Mouse (Mus musculus): ENCODE measurements around the gene Gm3285. TPM values are rescaled to one million over a fixed set of nuclear protein-coding genes. Genes with fewer than 3 reads are reported as not detected.

Gene Gm3285
- total RNA-seq (2021), result not detected

- no peak for DNase-seq (ENCODE audit: extremely low spot score in 1 of 2, low spot score in 2 of 2)
- intact Hi-C loops (cut with DNase I), result no loop called here
Observed at GRCm38 (mm10) chr10:77861675-77862074, at the start of gene Gm3285. Gm3285 (plus strand) TSS chr10:77861975.

DNA sequence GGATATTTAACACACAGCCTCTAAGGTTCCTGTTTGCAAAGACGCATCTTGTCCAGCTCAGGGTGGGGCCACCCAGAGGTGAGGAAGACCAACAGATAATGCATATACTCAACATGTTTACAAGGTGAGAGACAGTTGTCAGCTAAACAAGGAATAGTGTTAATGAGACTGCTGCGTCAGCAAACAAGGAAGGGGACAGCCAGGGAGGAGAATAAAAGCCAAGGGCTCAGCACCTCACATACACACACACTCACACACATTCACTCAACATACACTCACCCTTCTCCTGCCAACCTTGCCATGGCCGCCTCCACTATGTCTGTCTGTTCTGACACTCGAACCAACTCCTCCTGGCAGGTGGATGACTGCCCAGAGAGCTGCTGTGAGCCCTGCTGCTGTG, 47.4 kb upstream of the Gm3285 start, which contains the start of gene Gm2696:
Gene Gm2696, plus strand, starts transcription at position 301 of the 400 bp plus-strand sequence.
- intact Hi-C loops (cut with DNase I), result no loop called here
- DNase-seq (ENCODE audit: extremely low spot score in 1 of 2, low spot score in 2 of 2), result no peak

GRCm38 (mm10) chr10:77815514-77815913, 46.3 kb upstream of the Gm3285 start:
- DNase-seq (ENCODE audit: extremely low spot score in 1 of 2, low spot score in 2 of 2), result no peak
- intact Hi-C loops (cut with DNase I), result no loop called here

GRCm38 (mm10) chr10:77818523-77818922, 43.3 kb upstream of the Gm3285 start:
- no peak for DNase-seq (ENCODE audit: extremely low spot score in 1 of 2, low spot score in 2 of 2)
- intact Hi-C loops (cut with DNase I), result no loop called here

DNA sequence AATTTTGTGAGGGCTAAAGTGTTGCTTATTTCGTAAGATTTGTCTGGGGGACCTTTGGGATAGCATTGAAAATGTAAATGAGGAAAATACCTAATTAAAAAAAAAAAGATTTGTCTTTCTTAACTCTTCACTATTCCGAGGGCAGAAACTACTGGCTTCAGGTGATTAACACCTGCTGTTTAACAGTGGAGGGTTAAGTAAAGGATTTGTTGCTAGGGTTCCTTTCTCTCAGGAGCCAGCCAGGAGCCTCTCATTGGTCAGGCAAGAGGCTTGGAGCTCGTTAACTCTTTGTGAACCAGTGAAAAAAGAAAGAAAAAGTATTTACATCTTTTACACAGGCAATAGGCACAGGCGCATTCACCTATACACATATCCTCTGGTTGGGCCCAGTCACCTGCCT, 42.6 kb upstream of the Gm3285 start:
- intact Hi-C loops (cut with DNase I), result no loop called here
- DNase-seq (ENCODE audit: extremely low spot score in 1 of 2, low spot score in 2 of 2), result no peak

DNA sequence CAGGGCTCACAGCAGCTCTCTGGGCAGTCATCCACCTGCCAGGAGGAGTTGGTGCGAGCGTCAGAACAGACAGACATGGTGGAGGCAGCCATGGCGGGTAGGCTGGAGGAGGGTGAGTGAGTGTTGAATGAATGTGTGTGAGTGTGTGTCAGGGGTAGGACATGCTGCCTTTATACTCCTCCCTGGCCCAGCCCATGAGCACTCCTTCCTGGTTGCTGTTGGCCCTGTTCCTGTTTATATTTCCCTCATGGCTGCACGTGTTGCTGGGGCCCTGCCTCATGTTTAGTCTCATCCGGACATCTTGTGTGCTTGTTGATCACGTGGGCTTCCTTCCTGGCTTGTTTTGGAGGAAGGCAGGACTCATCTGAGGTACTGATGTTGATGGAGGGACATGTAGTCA, 34.8 kb upstream of the Gm3285 start, which contains the start of gene Krtap10-4:
Gene Krtap10-4, minus strand, starts transcription at position 145 of the 400 bp plus-strand sequence.
- intact Hi-C loops (cut with DNase I), result no loop called here
- DNase-seq (ENCODE audit: extremely low spot score in 1 of 2, low spot score in 2 of 2), result no peak

- DNase-seq (ENCODE audit: extremely low spot score in 1 of 2, low spot score in 2 of 2), result no peak
- intact Hi-C loops (cut with DNase I), result no loop called here
Observed at GRCm38 (mm10) chr10:77835647-77836046, 26.1 kb upstream of the Gm3285 start, which contains the start of gene Krtap10-10. Krtap10-10 (plus strand) TSS chr10:77835947.

- DNase-seq (ENCODE audit: extremely low spot score in 1 of 2, low spot score in 2 of 2), result no peak
- intact Hi-C loops (cut with DNase I), result no loop called here
Observed at GRCm38 (mm10) chr10:77839006-77839405, 22.8 kb upstream of the Gm3285 start.

DNA sequence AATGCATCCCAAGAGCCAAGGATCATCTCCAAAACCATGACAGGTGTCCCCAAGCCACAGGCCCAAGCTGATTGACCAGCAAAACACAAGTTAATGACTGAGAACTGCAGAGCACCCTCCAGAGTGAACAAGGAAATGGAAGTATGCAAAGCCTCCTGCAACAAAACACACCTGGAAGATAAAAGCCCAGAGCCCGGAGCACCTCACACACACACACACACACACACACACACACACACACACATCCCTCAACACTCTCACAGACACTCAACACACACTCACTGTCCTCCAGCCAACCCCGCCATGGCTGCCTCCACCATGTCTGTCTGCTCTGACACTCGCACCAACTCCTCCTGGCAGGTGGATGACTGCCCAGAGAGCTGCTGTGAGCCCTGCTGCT, 15.3 kb upstream of the Gm3285 start, which contains the start of gene Gm36176:
Gene Gm36176, plus strand, starts transcription at position 301 of the 400 bp plus-strand sequence.
- intact Hi-C loops (cut with DNase I), result no loop called here

GRCm38 (mm10) chr10:77846961-77847360, 14.8 kb upstream of the Gm3285 start:
- DNase-seq (ENCODE audit: extremely low spot score in 1 of 2, low spot score in 2 of 2), result no peak
- intact Hi-C loops (cut with DNase I), result no loop called here

More for the DNA sequence above, 15.3 kb upstream of the Gm3285 start, which contains the start of gene Gm36176:
- DNase-seq (ENCODE audit: extremely low spot score in 1 of 2, low spot score in 2 of 2), result no peak

DNA sequence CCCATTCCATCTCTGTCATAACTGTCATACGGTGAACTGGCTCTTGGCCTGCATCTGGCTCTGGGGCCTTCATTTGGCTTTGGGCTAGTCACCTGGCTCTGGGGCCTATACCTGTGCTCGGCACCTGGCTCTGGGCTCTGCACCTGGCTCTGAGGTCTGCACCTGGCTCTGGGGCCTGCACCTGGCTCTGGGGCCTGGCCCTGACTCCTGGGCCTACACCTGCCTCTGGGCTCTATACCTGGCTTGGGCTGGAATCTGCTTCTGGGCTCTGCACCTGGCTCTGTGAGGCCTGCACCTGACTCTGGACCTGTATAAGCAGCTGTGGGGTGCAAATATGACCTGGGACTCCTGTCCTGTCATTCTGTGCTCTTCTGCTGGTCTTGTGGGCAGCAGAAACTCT, 14.2 kb upstream of the Gm3285 start:
- intact Hi-C loops (cut with DNase I), result no loop called here
- no peak for DNase-seq (ENCODE audit: extremely low spot score in 1 of 2, low spot score in 2 of 2)

GRCm38 (mm10) chr10:77852559-77852958, 9.2 kb upstream of the Gm3285 start, which contains the start of gene Gm10318:
Gm10318 (plus strand) TSS chr10:77852859.
- no peak for DNase-seq (ENCODE audit: extremely low spot score in 1 of 2, low spot score in 2 of 2)
- intact Hi-C loops (cut with DNase I), result no loop called here

DNA sequence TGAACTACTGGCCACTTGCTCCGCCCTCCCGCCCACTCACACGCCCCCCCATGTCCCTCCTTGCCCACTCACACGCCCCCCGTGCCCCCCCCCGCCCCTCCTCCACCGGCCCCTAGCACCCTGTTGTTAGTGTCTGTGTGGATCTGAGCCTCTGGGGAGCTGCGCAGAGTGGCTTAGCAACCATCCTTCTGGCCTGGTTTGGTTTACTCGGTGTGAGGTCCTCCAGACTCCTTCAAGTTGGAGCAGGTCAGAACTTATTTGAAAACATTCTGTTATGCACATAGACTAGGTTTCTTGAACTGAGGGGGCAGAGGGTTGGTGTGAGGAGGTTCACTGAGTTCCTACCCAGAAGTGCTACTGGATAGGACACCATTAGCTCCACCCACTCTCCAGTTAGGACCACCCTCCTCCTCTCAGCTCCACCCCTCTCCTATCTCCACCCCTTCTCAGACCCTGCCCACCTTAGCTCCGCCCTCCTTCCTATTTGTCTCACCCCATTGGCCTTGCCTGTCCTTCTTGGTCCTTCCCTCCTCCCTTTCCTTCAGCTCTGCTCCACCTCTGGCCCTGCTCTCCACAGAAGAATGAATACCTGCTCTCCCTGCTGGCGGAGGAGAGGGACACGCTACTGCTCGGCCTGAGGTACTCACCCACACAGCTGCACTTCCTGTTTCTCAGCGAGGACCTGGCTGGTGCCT, 2.4 kb downstream of the Gm3285 start:
- DNase-seq (ENCODE audit: extremely low spot score in 1 of 2, low spot score in 2 of 2), result no peak
- intact Hi-C loops (cut with DNase I), result no loop called here

DNA sequence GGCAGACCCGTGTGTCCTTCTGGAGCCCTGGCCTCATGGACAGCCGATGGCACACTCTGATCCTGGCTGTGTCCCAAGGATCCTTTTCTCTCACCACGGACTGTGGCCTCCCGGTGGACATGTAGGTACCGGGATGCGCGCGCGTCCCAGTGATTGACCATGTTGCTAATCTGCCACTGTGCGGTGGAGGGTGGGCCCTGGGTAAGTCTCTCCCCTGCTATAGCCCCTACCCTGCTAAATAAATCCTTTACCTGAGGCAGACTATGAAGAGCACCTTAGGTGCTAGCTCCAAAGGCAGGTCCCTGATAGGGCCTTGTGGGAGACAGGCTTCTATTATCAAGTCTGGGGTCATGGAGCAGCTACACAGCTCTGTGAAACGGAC, 3.0 kb downstream of the Gm3285 start:
- intact Hi-C loops (cut with DNase I), result no loop called here
- no peak for DNase-seq (ENCODE audit: extremely low spot score in 1 of 2, low spot score in 2 of 2)

DNA sequence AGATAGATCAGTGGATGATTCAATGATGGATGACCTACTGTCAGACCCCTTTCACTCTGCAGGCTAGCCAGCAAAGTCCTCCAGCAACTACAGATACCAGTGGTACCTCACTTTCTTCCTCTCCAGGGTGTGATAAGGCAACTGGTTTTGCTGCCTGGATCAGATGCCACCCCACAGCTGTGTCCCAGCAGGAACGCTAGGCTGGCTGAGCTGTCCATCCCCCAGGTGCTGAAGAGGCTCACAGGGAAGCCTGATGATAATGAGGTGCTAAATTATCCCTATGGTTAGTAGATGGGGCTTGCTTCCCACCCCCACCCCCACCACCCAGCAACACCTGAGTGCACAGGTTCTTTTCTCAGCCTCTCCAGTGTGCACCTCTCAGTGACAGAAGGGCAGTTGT, 5.8 kb downstream of the Gm3285 start:
- intact Hi-C loops (cut with DNase I), result no loop called here
- DNase-seq (ENCODE audit: extremely low spot score in 1 of 2, low spot score in 2 of 2), result no peak

DNA sequence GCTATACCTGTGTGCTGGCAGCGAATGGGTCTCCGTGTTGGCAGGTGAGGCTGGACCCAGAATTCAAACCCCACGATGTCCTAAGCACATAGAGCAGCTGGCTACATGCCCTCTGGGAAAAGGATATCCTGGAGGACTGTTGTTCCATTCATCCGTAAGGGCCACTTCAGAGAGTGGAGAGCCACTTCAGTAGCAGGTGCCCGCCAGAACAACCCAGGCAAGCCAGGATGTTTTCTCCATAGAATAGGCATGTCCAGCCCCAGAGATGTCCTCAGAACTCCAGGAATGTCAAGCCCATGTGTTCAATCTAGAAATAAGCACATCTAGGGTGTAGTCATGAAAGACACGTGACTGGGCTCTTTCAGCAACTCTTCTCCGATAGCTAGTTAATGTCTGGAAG, 7.9 kb downstream of the Gm3285 start:
- intact Hi-C loops (cut with DNase I), result no loop called here
- no peak for DNase-seq (ENCODE audit: extremely low spot score in 1 of 2, low spot score in 2 of 2)

- no peak for DNase-seq (ENCODE audit: extremely low spot score in 1 of 2, low spot score in 2 of 2)
- intact Hi-C loops (cut with DNase I), result loop anchor here (5.0 kb wide), 1 partner anchor 242 kb away; no protein-coding TSS in a partner anchor
Observed at GRCm38 (mm10) chr10:77878985-77879384, 17.2 kb downstream of the Gm3285 start.

GRCm38 (mm10) chr10:77880305-77880704, 18.5 kb downstream of the Gm3285 start:
- intact Hi-C loops (cut with DNase I), result loop anchor here (10.0 kb wide), 1 partner anchor 356 kb away; no protein-coding TSS in a partner anchor
- DNase-seq (ENCODE audit: extremely low spot score in 1 of 2, low spot score in 2 of 2), result no peak

GRCm38 (mm10) chr10:77882553-77882952, 20.8 kb downstream of the Gm3285 start:
- DNase-seq (ENCODE audit: extremely low spot score in 1 of 2, low spot score in 2 of 2), result no peak
- intact Hi-C loops (cut with DNase I), result loop anchor here (10.0 kb wide), 1 partner anchor 358 kb away; no protein-coding TSS in a partner anchor

GRCm38 (mm10) chr10:77886007-77886747, 24.4 kb downstream of the Gm3285 start:
- intact Hi-C loops (cut with DNase I), result loop anchor here (10.0 kb wide), 1 partner anchor 361 kb away; no protein-coding TSS in a partner anchor
- DNase-seq (ENCODE audit: extremely low spot score in 1 of 2, low spot score in 2 of 2), result no peak

All from left cerebral cortex, postnatal 10 days (tissue).